Mouse (Mus musculus): ENCODE measurements at regions not wholly inside any gene's neighbourhood (a gene's known extent, or its start where the extent isn't known, plus 50 kb on each side); places are given as distances from the start of the nearest gene placed in this dataset.

DNA sequence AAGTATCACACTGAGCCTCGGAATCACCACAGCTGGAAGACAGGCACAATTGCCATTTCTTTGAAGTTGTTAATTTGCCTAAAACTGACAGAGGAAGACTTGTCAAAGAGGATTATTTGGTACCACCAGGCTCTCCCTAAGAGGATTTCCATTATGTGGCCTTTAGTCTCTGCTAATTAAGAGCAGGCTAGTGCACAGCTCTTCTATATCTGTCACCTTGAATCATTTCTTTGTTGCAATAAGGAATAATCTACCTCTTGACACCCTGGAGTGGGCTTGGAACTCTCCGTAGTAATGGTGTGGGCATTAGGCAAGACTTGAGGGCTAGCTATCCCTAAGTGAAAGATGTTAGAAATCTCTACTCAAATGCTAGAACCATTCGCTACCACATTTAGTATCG lies 227.7 kb upstream of the Tac1 start:
- TF ChIP-seq POLR2AphosphoS5 (IDR thresholded peaks at IDR 0.05; ENCODE audit: borderline replicate concordance, low read depth, low read length): no peak
- no peak for TF ChIP-seq MAX (IDR thresholded peaks at IDR 0.05; ENCODE audit: low read length)
- no peak for TF ChIP-seq ZNF384 (IDR thresholded peaks at IDR 0.05; ENCODE audit: low read depth, low read length)
- TF ChIP-seq POLR2A (IDR thresholded peaks at IDR 0.05; ENCODE audit: control insufficient read depth in 1 of 2, insufficient read depth in 1 of 2, low read depth in 1 of 2, low read length in 2 of 2, poor library complexity in 1 of 2): no peak
- TF ChIP-seq TAL1 (IDR thresholded peaks at IDR 0.05; ENCODE audit: low read length): no peak
- TF ChIP-seq EP300 (IDR thresholded peaks at IDR 0.05; ENCODE audit: low read depth in 1 of 2, low read length in 2 of 2): no peak
- TF ChIP-seq ZMIZ1 (IDR thresholded peaks at IDR 0.05; ENCODE audit: low read depth, low read length): no peak
- TF ChIP-seq USF1 (IDR thresholded peaks at IDR 0.05; ENCODE audit: low read depth, low read length): no peak
- no peak for TF ChIP-seq RCOR1 (IDR thresholded peaks at IDR 0.05; ENCODE audit: low read depth, low read length)
- no peak for TF ChIP-seq CTCF (IDR thresholded peaks at IDR 0.05 in 2 of 3, conservative IDR thresholded peaks at IDR 0.05 in 1 of 3; ENCODE audit: control insufficient read depth in 1 of 3, insufficient read depth in 1 of 3, low read depth in 2 of 3, low read length in 3 of 3, poor library complexity in 1 of 3, severe bottlenecking in 1 of 3)
- TF ChIP-seq MEF2A (IDR thresholded peaks at IDR 0.05; ENCODE audit: extremely low read depth, insufficient replicate concordance, low read depth, low read length, poor library complexity, severe bottlenecking): no peak
- no peak for TF ChIP-seq GATA1 (IDR thresholded peaks at IDR 0.05; ENCODE audit: low read depth, low read length)
- no peak for TF ChIP-seq NRF1 (IDR thresholded peaks at IDR 0.05; ENCODE audit: insufficient read depth, low read depth, low read length, poor library complexity, severe bottlenecking)
- TF ChIP-seq MYC (IDR thresholded peaks at IDR 0.05; ENCODE audit: low read depth, low read length): no peak
